8 mouse cellular contexts compared by ENCODE assay signal in genomic region chr4:46451758-46452480, GRCm38 (mm10). TPM values are rescaled to one million over a fixed set of nuclear protein-coding genes. Genes with fewer than 3 reads are reported as not detected.
DNase-seq lines count a peak whose midpoint lies in the region; ATAC-seq and TF ChIP-seq lines count a peak whose summit lies in the region.

No protein-coding gene starts in this region.

- H3K4me2 ChIP-seq in heart, embryonic 13.5 days = peak overlapping the region; percentile 88
- H3K4me2 ChIP-seq in kidney, postnatal 0 days (ENCODE audit: low read length) = peak overlapping the region; percentile 81
- peak overlapping the region; percentile 89 for H3K4me2 ChIP-seq in liver, embryonic 12.5 days
- peak overlapping the region; percentile 84 for H3K4me2 ChIP-seq in stomach, embryonic 14.5 days (replicated peaks; ENCODE audit: low read depth, low read length)

- no peaks in the 10 kb centered on the region for H3K27me3 ChIP-seq in heart, embryonic 13.5 days (replicated peaks)
- H3K27me3 ChIP-seq in kidney, postnatal 0 days (ENCODE audit: insufficient read depth, low read length) = no peaks in the 10 kb centered on the region
- no peaks in the 10 kb centered on the region for H3K27me3 ChIP-seq in liver, embryonic 12.5 days (replicated peaks)
- H3K27me3 ChIP-seq in stomach, embryonic 14.5 days (ENCODE audit: control insufficient read depth, insufficient read depth, low read length) = no peaks in the 10 kb centered on the region

- H3K9me3 ChIP-seq in heart, embryonic 13.5 days = no peaks in the 10 kb centered on the region
- H3K9me3 ChIP-seq in kidney, postnatal 0 days (replicated peaks; ENCODE audit: low read length) = no peaks in the 10 kb centered on the region
- H3K9me3 ChIP-seq in liver, embryonic 12.5 days (replicated peaks) = no peaks in the 10 kb centered on the region
- H3K9me3 ChIP-seq in stomach, embryonic 14.5 days (ENCODE audit: control insufficient read depth, low read depth, low read length) = no peaks in the 10 kb centered on the region

- peaks cover 6% of the 10 kb centered on the region for H3K4me1 ChIP-seq in embryonic fibroblast, embryonic 13.5 days (ENCODE audit: control insufficient read depth, insufficient read depth, low read length)
- H3K4me1 ChIP-seq in heart, embryonic 13.5 days = peaks cover 65% of the 10 kb centered on the region
- H3K4me1 ChIP-seq in kidney, postnatal 0 days (replicated peaks; ENCODE audit: insufficient read depth, low read length) = peaks cover 36% of the 10 kb centered on the region
- H3K4me1 ChIP-seq in liver, embryonic 12.5 days = peaks cover 79% of the 10 kb centered on the region
- peaks cover 24% of the 10 kb centered on the region for H3K4me1 ChIP-seq in stomach, embryonic 14.5 days (ENCODE audit: control insufficient read depth, insufficient read depth, low read length)

- H3K27ac ChIP-seq in embryonic fibroblast, embryonic 13.5 days (ENCODE audit: insufficient read depth, low read length) = peak overlapping the region; percentile 94
- peak overlapping the region; percentile 100 for H3K27ac ChIP-seq in heart, embryonic 13.5 days (replicated peaks)
- H3K27ac ChIP-seq in kidney, postnatal 0 days = peak overlapping the region; percentile 97
- H3K27ac ChIP-seq in liver, embryonic 12.5 days = peak overlapping the region; percentile 99
- H3K27ac ChIP-seq in stomach, embryonic 14.5 days (ENCODE audit: low read length) = peak overlapping the region; percentile 99

- peak overlapping the region; percentile 100 for H3K9ac ChIP-seq in heart, embryonic 13.5 days
- peak overlapping the region; percentile 92 for H3K9ac ChIP-seq in kidney, postnatal 0 days (ENCODE audit: low read depth, low read length)
- H3K9ac ChIP-seq in liver, embryonic 12.5 days = peak overlapping the region; percentile 100
- peak overlapping the region; percentile 99 for H3K9ac ChIP-seq in stomach, embryonic 14.5 days (replicated peaks; ENCODE audit: low read depth, low read length)

- TF ChIP-seq POLR2A in embryonic fibroblast, embryonic 13.5 days (IDR thresholded peaks at IDR 0.05; ENCODE audit: low read depth, low read length) = no peak

- peaks cover 5% of the 10 kb centered on the region; the same call in 1 of the 2 replicates for H3K36me3 ChIP-seq in heart, embryonic 13.5 days
- H3K36me3 ChIP-seq in kidney, postnatal 0 days (ENCODE audit: insufficient read depth, low read length) = 0 out of 2 replicates have a peak, but pooled peaks cover 2% of the 10 kb centered on the region
- peaks cover 37% of the 10 kb centered on the region for H3K36me3 ChIP-seq in liver, embryonic 12.5 days
- H3K36me3 ChIP-seq in stomach, embryonic 14.5 days (ENCODE audit: control insufficient read depth, insufficient read depth, low read length) = no peaks in the 10 kb centered on the region

- peak overlapping the region; percentile 89 for H3K4me3 ChIP-seq in embryonic fibroblast, embryonic 13.5 days (ENCODE audit: insufficient read depth, low read length)
- peak overlapping the region; percentile 93 for H3K4me3 ChIP-seq in heart, embryonic 13.5 days
- peak overlapping the region; percentile 92 for H3K4me3 ChIP-seq in kidney, postnatal 0 days (replicated peaks; ENCODE audit: low read depth, low read length)
- H3K4me3 ChIP-seq in liver, embryonic 12.5 days = peak overlapping the region; percentile 95
- peak overlapping the region; percentile 89 for H3K4me3 ChIP-seq in stomach, embryonic 14.5 days (ENCODE audit: low read depth, low read length)

- peak; percentile 32; the same call in 1 of the 2 replicates for ATAC-seq in heart, embryonic 13.5 days (ENCODE audit: extremely low read depth, insufficient number of reproducible peaks, low FRiP score, low TSS enrichment)
- peak; percentile 66 for ATAC-seq in kidney, postnatal 0 days (replicated peaks; ENCODE audit: low FRiP score, low read depth)
- peak; percentile 4; the same call in 1 of the 2 replicates for ATAC-seq in liver, embryonic 12.5 days
- peak; percentile 16 for ATAC-seq in stomach, embryonic 14.5 days (ENCODE audit: insufficient number of reproducible peaks, insufficient read depth, low FRiP score, low read depth)

- peak; percentile 73 for DNase-seq in A20 (ENCODE audit: low read depth, low spot score)
- peak; percentile 75 to 87 for DNase-seq in adrenal gland, postnatal 36 days
- DNase-seq in kidney, postnatal 0 days (ENCODE audit: low spot score) = peak; percentile 82
- peak; percentile 80 for DNase-seq in neural tube, embryonic 10.5 days (ENCODE audit: extremely low spot score, low spot score)

- under 1% methylated on average over 94 of the region's 111 CpGs for WGBS in heart, embryonic 13.5 days
- WGBS in kidney, postnatal 0 days = under 1% methylated on average over 91 of the region's 111 CpGs
- WGBS in liver, embryonic 12.5 days (ENCODE audit: insufficient replicate concordance) = under 1% methylated on average over 105 of the region's 111 CpGs
- 0% methylated on average over 46 of the region's 111 CpGs for WGBS in stomach, embryonic 14.5 days

- no peak for TF ChIP-seq CTCF in embryonic fibroblast, embryonic 13.5 days (IDR thresholded peaks at IDR 0.05; ENCODE audit: borderline replicate concordance, insufficient read depth, low read length)
- no peak for TF ChIP-seq CTCF in kidney, postnatal 0 days (IDR thresholded peaks at IDR 0.05; ENCODE audit: low read depth)

RNA-seq across cellular contexts. Expression of gene Anp32b, which starts 1.2 kb away (rescaled TPM):
- 100 to 1,000 TPM; 128 to 134 TPM for total RNA-seq in adrenal gland, postnatal 36 days (2021)
- 202 and 231 TPM in 2 replicates for polyA plus RNA-seq in embryonic fibroblast, embryonic 13.5 days (2011; ENCODE audit: insufficient read length, low read depth, missing spikeins)
- 179 and 191 TPM in 2 replicates for polyA plus RNA-seq in heart, embryonic 13.5 days (2015; fragmentation: Nextera tagmentation; extraction: Ambion mirVana)
- polyA plus RNA-seq in kidney, postnatal 0 days (2015; fragmentation: Nextera tagmentation; extraction: Ambion mirVana) = 198 and 211 TPM in 2 replicates
- polyA plus RNA-seq in liver, embryonic 12.5 days (2016; fragmentation: Nextera tagmentation; extraction: Ambion mirVana) = 669 and 722 TPM in 2 replicates
- 242 and 249 TPM in 2 replicates for polyA plus RNA-seq in stomach, embryonic 14.5 days (2014; fragmentation: Nextera tagmentation; extraction: Ambion mirVana)

RNA-seq across cellular contexts. Expression of gene Nans, which starts 37.1 kb away (rescaled TPM):
- total RNA-seq in adrenal gland, postnatal 36 days (2021) = 10 to 100 TPM; 38.3 to 43.8 TPM
- polyA plus RNA-seq in embryonic fibroblast, embryonic 13.5 days (2011; ENCODE audit: insufficient read length, low read depth, missing spikeins) = 89.9 and 92.1 TPM in 2 replicates
- polyA plus RNA-seq in heart, embryonic 13.5 days (2015; fragmentation: Nextera tagmentation; extraction: Ambion mirVana) = 63.1 and 65.4 TPM in 2 replicates
- 45.6 and 50.7 TPM in 2 replicates for polyA plus RNA-seq in kidney, postnatal 0 days (2015; fragmentation: Nextera tagmentation; extraction: Ambion mirVana)
- polyA plus RNA-seq in liver, embryonic 12.5 days (2016; fragmentation: Nextera tagmentation; extraction: Ambion mirVana) = 75.7 and 78.4 TPM in 2 replicates
- polyA plus RNA-seq in stomach, embryonic 14.5 days (2014; fragmentation: Nextera tagmentation; extraction: Ambion mirVana) = 75.9 and 77.2 TPM in 2 replicates

RNA-seq across cellular contexts. Expression of gene Hemgn, which starts 38.6 kb away (rescaled TPM):
- under 1 TPM in 1 of 2 experiments, not detected in 1; 0.17 TPM for total RNA-seq in adrenal gland, postnatal 36 days (2021)
- polyA plus RNA-seq in embryonic fibroblast, embryonic 13.5 days (2011; ENCODE audit: insufficient read length, low read depth, missing spikeins) = not detected in 2 replicates
- polyA plus RNA-seq in heart, embryonic 13.5 days (2015; fragmentation: Nextera tagmentation; extraction: Ambion mirVana) = 3.1 and 12.6 TPM in 2 replicates
- polyA plus RNA-seq in kidney, postnatal 0 days (2015; fragmentation: Nextera tagmentation; extraction: Ambion mirVana) = 0.11 and 0.15 TPM in 2 replicates
- polyA plus RNA-seq in liver, embryonic 12.5 days (2016; fragmentation: Nextera tagmentation; extraction: Ambion mirVana) = 425 and 445 TPM in 2 replicates
- 0.39 and 0.94 TPM in 2 replicates for polyA plus RNA-seq in stomach, embryonic 14.5 days (2014; fragmentation: Nextera tagmentation; extraction: Ambion mirVana)

Comparison
In these comparisons a context has a peak if more than half of its experiments do, and no peak if none do; other contexts are left out.
1. Peak in every context shown above with its lines: DNase-seq, ATAC-seq, H3K4me3 ChIP-seq and H3K27ac ChIP-seq.
2. ATAC-seq: peak in every context shown above with its lines; median percentile 66 in kidney, postnatal 0 days; 32 in heart, embryonic 13.5 days; 16 in stomach, embryonic 14.5 days; 4 in liver, embryonic 12.5 days.
3. RNA of gene Hemgn, which starts 38.6 kb away (polyA plus RNA-seq): 425 to 445 TPM in liver, embryonic 12.5 days; 3.1 to 12.6 TPM in heart, embryonic 13.5 days, 0.39 to 0.94 TPM in stomach, embryonic 14.5 days, 0.11 to 0.15 TPM in kidney, postnatal 0 days and not detected in embryonic fibroblast, embryonic 13.5 days; every median in the first group is over 10 times any median in the second.